Comparison of ENCODE assay signal across 17 mouse cellular contexts in genomic region chr19:53189736-53190135, GRCm38 (mm10). TPM values are rescaled to one million over a fixed set of nuclear protein-coding genes. Genes with fewer than 3 reads are reported as not detected.
DNase-seq lines count a peak whose midpoint lies in the region; ATAC-seq and TF ChIP-seq lines count a peak whose summit lies in the region.
"Had no signal": no experiment of that assay in that cellular context is flagged by ENCODE, and none has a peak within 500 bp of the region (broad histone marks: within the 10 kb centered on the region; RNA-seq: fewer than 3 reads in every experiment).

No protein-coding gene starts in this region.

- H3K4me3 ChIP-seq in heart, postnatal 0 days (ENCODE audit: low read depth, low read length): no peak overlapping the region
- H3K4me3 ChIP-seq: embryonic facial prominence, embryonic 12.5 days; forebrain, embryonic 10.5 days; hindbrain, embryonic 15.5 days; limb, embryonic 15.5 days; midbrain, embryonic 15.5 days; neural tube, embryonic 13.5 days had no signal

- peak overlapping the region; percentile 72 for H3K27ac ChIP-seq in heart, postnatal 0 days (ENCODE audit: low read depth)
- H3K27ac ChIP-seq: embryonic facial prominence, embryonic 12.5 days; forebrain, embryonic 10.5 days; hindbrain, embryonic 15.5 days; limb, embryonic 15.5 days; midbrain, embryonic 15.5 days; neural tube, embryonic 13.5 days had no signal

- no peak for TF ChIP-seq EP300 in heart, postnatal 0 days (IDR thresholded peaks at IDR 0.05; ENCODE audit: low read depth)

- no peaks in the 10 kb centered on the region for H3K9me3 ChIP-seq in heart, postnatal 0 days (replicated peaks; ENCODE audit: control insufficient read depth, low read length)
- H3K9me3 ChIP-seq: embryonic facial prominence, embryonic 12.5 days; forebrain, embryonic 10.5 days; hindbrain, embryonic 15.5 days; limb, embryonic 15.5 days; midbrain, embryonic 15.5 days; neural tube, embryonic 13.5 days had no signal

- 54% methylated on average over 3 of the region's 3 CpGs for WGBS in heart, postnatal 0 days

- no peak for TF ChIP-seq CTCF in heart, postnatal 0 days (IDR thresholded peaks at IDR 0.05; ENCODE audit: low read depth)

- H3K9ac ChIP-seq in heart, postnatal 0 days (replicated peaks; ENCODE audit: low read depth, low read length): no peak overlapping the region
- H3K9ac ChIP-seq: embryonic facial prominence, embryonic 12.5 days; hindbrain, embryonic 15.5 days; limb, embryonic 15.5 days; midbrain, embryonic 15.5 days; neural tube, embryonic 13.5 days had no signal

- H3K4me2 ChIP-seq in heart, postnatal 0 days (ENCODE audit: low read depth, low read length): no peak overlapping the region
- H3K4me2 ChIP-seq: embryonic facial prominence, embryonic 12.5 days; hindbrain, embryonic 15.5 days; limb, embryonic 15.5 days; midbrain, embryonic 15.5 days; neural tube, embryonic 13.5 days had no signal

- no peaks in the 10 kb centered on the region for H3K27me3 ChIP-seq in heart, postnatal 0 days (ENCODE audit: control insufficient read depth, insufficient read depth, low read length)
- H3K27me3 ChIP-seq: embryonic facial prominence, embryonic 12.5 days; hindbrain, embryonic 15.5 days; limb, embryonic 15.5 days; midbrain, embryonic 15.5 days; neural tube, embryonic 13.5 days had no signal

- peak; percentile 48 for ATAC-seq in heart, postnatal 0 days (ENCODE audit: insufficient read depth, low read depth)
- ATAC-seq: midbrain, embryonic 15.5 days had no signal

- H3K4me1 ChIP-seq in heart, postnatal 0 days (ENCODE audit: control insufficient read depth, insufficient read depth): peaks cover 79% of the 10 kb centered on the region
- H3K4me1 ChIP-seq: midbrain, embryonic 15.5 days had no signal

- DNase-seq in heart, adult 18-20 months: peak; percentile 61 to 65
- DNase-seq in heart, adult 9 months (ENCODE audit: low spot score in 2 of 2): no peak
- DNase-seq in CD4-positive helper T cell, adult 2 months (ENCODE audit: low read depth, low spot score): peak; percentile 33
- peak; percentile 63 for DNase-seq in cerebellum, adult 11 months
- DNase-seq in heart, postnatal 0 days (ENCODE audit: low spot score): peak; percentile 44
- no peak for DNase-seq in adrenal gland, adult 2 months
- DNase-seq in right cerebral cortex, postnatal 36 days (ENCODE audit: low spot score in 2 of 2): no peak
- DNase-seq: adrenal gland, postnatal 10 days; kidney, adult 2 months; lung, postnatal 4 days; spleen, adult 18-20 months had no signal

- H3K36me3 ChIP-seq in heart, postnatal 0 days (replicated peaks; ENCODE audit: control insufficient read depth, insufficient read depth, low read length): no peaks in the 10 kb centered on the region
- H3K36me3 ChIP-seq: embryonic facial prominence, embryonic 12.5 days; hindbrain, embryonic 15.5 days; limb, embryonic 15.5 days; midbrain, embryonic 15.5 days; neural tube, embryonic 13.5 days had no signal

RNA-seq across cellular contexts. Expression of gene Add3, which starts 49.5 kb away (rescaled TPM):
- total RNA-seq in heart, adult 18-20 months (2021): 10 to 100 TPM; 44.3 to 52.5 TPM
- 62.1 and 78.8 TPM in 2 replicates for total RNA-seq in heart, postnatal 0 days (2014; rRNA removed; ENCODE audit: low replicate concordance)
- 81.2 and 82.9 TPM in 2 replicates for polyA plus RNA-seq in heart, postnatal 0 days (2015; fragmentation: Nextera tagmentation; extraction: Ambion mirVana)
- total RNA-seq in adrenal gland, adult 2 months (2021): 10 to 100 TPM; 43.1 to 46.6 TPM
- 9.4 and 11.6 TPM in 2 replicates for polyA plus RNA-seq in adrenal gland, adult 2 months (2012; rRNA removed)

Comparison
In these comparisons a context has a peak if more than half of its experiments do, and no peak if none do; other contexts are left out.
1. DNase-seq: peak in heart, adult 18-20 months (2 of 2), CD4-positive helper T cell, adult 2 months (single experiment), cerebellum, adult 11 months (single experiment) and heart, postnatal 0 days (single experiment); none in heart, adult 9 months (0 of 2), adrenal gland, adult 2 months (single experiment) and right cerebral cortex, postnatal 36 days (0 of 2).